Mouse (Mus musculus): ENCODE results near the gene Tbc1d7. TPM values are rescaled to one million over a fixed set of nuclear protein-coding genes. Genes with fewer than 3 reads are reported as not detected.

The Tbc1d7 gene
- 1 to 10 TPM; 7.2 to 7.4 TPM for total RNA-seq (2023)

GRCm38 (mm10) chr13:43171020-43171710 lies at the start of gene Tbc1d7:
TSS of gene Tbc1d7 (minus strand) at chr13:43171501.

Other genes starting within 250 kb of the Tbc1d7 start
- gene Gfod1, start 132.7 kb upstream of the Tbc1d7 start, total RNA-seq (2023), result 10 to 100 TPM; 27.9 to 39.1 TPM
- gene Sirt5, start 194.0 kb upstream of the Tbc1d7 start, total RNA-seq (2023), result 1 to 10 TPM; 4.1 to 5.2 TPM
- gene Nol7, start 226.9 kb upstream of the Tbc1d7 start, total RNA-seq (2023), result 10 to 100 TPM; 68.0 to 75.6 TPM

All from neutrophil, adult 83 days (primary cell).